Mouse (Mus musculus) cortical plate, adult 2 months (tissue): ENCODE results near the gene Epor. TPM values are rescaled to one million over a fixed set of nuclear protein-coding genes. Genes with fewer than 3 reads are reported as not detected.
A peak's percentile ranks its signal among the peaks of the same experiment; 100 is the strongest.

Experiments
- H3K27ac ChIP-seq: fragments of 200-500 bp; 2 replicates; pipeline ENCODE4 v1.5.1; 2012; ENCODE audit warnings: low read length, control low read depth, inconsistent platforms; ENCODE audit not compliant: insufficient read depth
- H3K4me1 ChIP-seq: fragments of 200-500 bp; 2 replicates; pipeline ENCODE4 v1.6.1; 2011; ENCODE audit warnings: low read length; ENCODE audit not compliant: control insufficient read depth, insufficient read depth
- H3K4me3 ChIP-seq: fragments of 200-500 bp; 2 replicates; pipeline ENCODE4 v1.5.1; 2011; ENCODE audit warnings: mild to moderate bottlenecking, low read length, control low read depth; ENCODE audit not compliant: insufficient read depth
- CTCF ChIP-seq: fragments of 200-500 bp; IDR thresholded peaks from 2 replicates; pipeline ENCODE4 v1.5.1; 2011; ENCODE audit warnings: mild to moderate bottlenecking, control low read depth, low read length; ENCODE audit not compliant: insufficient read depth; ENCODE audit errors: extremely low read depth
- POLR2A ChIP-seq: fragments of 200-500 bp; IDR thresholded peaks from 2 replicates; pipeline ENCODE4 v1.6.1; 2011; ENCODE audit warnings: mild to moderate bottlenecking, low read length, control low read depth; ENCODE audit not compliant: insufficient read depth; ENCODE audit errors: extremely low read depth
- polyA plus RNA-seq: library from polyadenylated mRNA; depleted of rRNA; stranded (reverse); fragments of >200 nt; gene quantifications from 2 replicates; pipeline ENCODE4 v1.2.3, GENCODE M21; 2012

Gene Epor
- polyA plus RNA-seq, 1 experiment: 15.3 TPM

DNA sequence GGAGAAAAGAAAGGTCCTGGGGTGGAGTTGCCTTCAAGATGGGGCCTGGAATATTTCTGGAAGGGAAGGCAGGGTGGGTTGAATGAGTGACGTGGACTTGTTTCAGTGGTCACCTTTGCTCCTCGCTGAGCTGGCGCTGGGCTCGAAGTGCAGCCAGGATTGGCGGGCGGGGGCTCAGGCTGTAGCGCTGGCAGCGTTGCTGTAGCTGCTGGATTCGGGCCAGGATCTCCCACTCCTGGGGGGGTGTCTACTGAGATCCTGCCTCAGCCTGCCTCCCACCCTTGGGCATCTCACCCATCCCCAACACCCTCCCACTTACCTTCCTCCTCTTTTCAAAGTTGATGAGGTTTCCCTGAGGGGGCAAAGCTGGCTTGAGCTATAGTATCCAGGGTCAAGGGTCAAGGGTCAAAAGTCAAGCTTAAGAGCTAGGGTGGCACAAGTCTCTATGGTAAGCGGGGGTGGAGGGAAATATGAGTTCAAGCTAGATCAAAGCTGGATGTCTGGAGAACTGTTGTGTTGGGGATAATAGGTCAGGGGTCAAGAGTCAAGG, 13.4 kb upstream of the Epor start:
- Histone ChIP-seq H3K4me1 (no peaks in the 10 kb centered on the region), H3K27ac (no peak overlapping the region), H3K4me3 (no peak overlapping the region)
- TF ChIP-seq POLR2A (no peak), CTCF (no peak)

DNA sequence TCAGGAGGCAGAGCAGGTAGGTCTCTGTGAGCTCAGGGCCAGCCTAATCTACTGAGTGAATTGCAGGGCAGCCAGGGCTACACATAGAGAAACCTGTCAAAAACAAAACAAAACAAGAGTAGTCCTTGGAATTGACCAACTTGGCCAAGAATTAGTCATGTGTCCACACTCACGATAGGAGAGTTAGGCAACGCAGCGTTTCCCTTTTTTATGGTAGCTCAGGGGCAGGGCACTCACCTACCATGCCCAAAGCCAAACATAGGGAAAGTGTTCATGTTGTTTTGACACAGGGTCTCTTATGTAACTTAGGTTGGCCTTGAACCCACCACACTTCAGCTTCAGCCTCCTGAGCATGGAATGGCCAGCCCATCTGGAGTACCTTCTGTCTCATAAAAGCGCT, 6.0 kb upstream of the Epor start:
- Histone ChIP-seq H3K4me1 (no peaks in the 10 kb centered on the region), H3K4me3 (no peak overlapping the region), H3K27ac (no peak overlapping the region)
- TF ChIP-seq CTCF: no peak
- TF ChIP-seq POLR2A: no peak

- no peaks in the 10 kb centered on the region for H3K4me1 ChIP-seq
- no peak overlapping the region for H3K27ac ChIP-seq
- no peak overlapping the region for H3K4me3 ChIP-seq
- TF ChIP-seq CTCF (no peak), POLR2A (no peak)
Observed at GRCm38 (mm10) chr9:21968883-21969282, 5.6 kb upstream of the Epor start.

GRCm38 (mm10) chr9:21962416-21963059, 768 bp downstream of the Epor start:
- TF ChIP-seq CTCF (no peak), POLR2A (no peak)
- H3K4me3 ChIP-seq: peak overlapping the region; percentile 23
- peak overlapping the region; percentile 51 for H3K27ac ChIP-seq
- no peaks in the 10 kb centered on the region for H3K4me1 ChIP-seq

DNA sequence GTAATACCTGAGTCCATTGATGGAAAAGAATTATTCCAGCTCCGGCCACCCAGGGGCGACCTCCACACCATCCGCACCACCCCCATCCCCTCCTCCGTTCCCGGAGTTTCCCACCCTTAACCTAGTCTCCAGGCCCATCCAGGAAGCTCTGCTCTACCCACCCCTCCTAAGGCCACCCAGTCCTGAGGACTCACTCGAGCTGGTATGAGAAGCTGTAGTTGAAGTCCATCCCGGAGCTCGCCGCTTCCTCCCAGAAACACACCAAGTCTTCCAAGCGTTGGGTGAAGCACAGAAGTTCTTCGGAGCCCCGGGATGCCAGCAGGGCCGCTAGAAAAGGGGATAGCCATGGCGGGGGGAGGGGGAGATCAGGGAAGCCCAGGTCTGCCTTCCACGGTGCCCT, 1.3 kb downstream of the Epor start:
- Histone ChIP-seq H3K27ac (no peak overlapping the region), H3K4me3 (peak overlapping the region; percentile 23), H3K4me1 (no peaks in the 10 kb centered on the region)
- TF ChIP-seq CTCF (no peak), POLR2A (no peak)

DNA sequence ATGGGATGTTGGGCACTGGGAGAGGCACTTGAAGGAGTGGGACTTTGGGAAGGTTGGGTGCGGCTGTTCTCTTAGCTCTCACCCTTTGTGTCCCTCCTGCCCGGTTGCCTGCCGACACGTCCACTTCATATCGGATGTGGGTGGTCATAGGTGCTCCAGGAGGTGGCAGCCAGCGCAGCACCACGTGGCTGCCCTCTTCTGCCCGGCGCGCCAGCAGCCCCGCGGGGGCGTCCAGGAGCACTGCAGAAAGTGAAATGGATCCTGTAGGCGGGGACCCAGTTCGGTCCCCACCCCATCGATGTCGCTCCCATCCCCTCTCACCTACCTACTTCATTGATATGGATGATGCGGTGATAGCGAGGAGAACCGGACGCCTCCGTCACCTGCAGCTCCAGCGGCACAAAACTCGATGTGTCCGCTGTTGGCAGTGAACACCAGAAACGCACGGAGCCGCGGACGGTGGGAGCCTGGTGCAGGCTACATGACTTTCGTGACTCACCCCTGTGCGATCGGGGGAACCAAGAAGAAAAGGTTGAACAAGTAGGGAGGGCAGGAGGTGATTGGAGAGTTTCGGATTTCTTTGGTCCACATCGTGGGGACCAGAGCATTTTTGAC, 1.8 kb downstream of the Epor start:
- no peak overlapping the region for H3K27ac ChIP-seq
- peak overlapping the region; percentile 23 for H3K4me3 ChIP-seq
- no peaks in the 10 kb centered on the region for H3K4me1 ChIP-seq
- TF ChIP-seq CTCF: no peak
- TF ChIP-seq POLR2A: no peak

GRCm38 (mm10) chr9:21960558-21961208, 2.6 kb downstream of the Epor start:
- Histone ChIP-seq H3K4me1 (no peaks in the 10 kb centered on the region), H3K27ac (no peak overlapping the region), H3K4me3 (no peak overlapping the region)
- TF ChIP-seq POLR2A: no peak
- TF ChIP-seq CTCF: no peak

DNA sequence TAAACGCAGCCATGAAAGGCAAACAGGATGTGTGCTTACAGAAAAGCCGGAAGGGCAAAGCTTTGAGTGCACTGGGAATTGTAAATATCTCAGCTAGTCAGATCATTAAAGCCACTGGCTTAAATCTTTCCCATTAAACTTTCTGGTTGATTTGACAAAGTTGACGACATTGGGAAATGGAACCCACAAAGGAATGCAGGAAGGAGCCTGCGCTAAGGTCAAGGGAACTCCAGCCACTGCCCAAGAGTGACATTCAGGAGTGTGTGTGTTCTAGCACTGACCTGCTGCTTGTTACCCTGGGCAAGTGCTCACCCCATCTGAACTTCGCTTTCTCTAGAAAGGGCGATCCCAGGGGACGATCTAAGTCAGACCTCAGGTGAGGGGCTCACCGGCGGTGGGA, 3.2 kb downstream of the Epor start:
- Histone ChIP-seq H3K27ac (no peak overlapping the region), H3K4me1 (no peaks in the 10 kb centered on the region), H3K4me3 (no peak overlapping the region)
- TF ChIP-seq CTCF: no peak

DNA sequence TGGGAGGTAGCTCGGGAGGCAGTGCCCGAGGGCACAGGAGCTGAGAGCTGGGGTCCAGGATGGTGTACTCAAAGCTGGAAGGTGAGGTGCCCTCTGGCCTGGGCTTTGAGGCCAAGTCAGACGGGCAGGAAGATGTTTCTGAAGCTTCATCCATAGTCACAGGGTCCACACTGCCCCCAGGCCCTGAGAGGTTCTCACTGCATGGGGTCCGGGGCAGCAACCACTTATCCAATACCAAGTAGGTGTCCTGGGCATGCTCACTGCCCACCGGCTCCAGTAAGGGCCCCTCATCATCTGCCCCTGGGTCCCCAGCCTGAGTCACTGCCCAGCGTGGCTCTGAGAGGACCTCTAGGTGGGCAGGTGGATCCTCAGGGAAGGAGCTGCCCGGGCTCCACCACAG, 4.1 kb downstream of the Epor start:
- Histone ChIP-seq H3K27ac (no peak overlapping the region), H3K4me3 (no peak overlapping the region), H3K4me1 (no peaks in the 10 kb centered on the region)
- TF ChIP-seq CTCF (no peak), POLR2A (no peak)

GRCm38 (mm10) chr9:21958372-21958771, 4.9 kb downstream of the Epor start:
- TF ChIP-seq POLR2A: no peak
- no peak for TF ChIP-seq CTCF
- peaks cover 2% of the 10 kb centered on the region; the same call in 1 of the 2 replicates for H3K4me1 ChIP-seq
- no peak overlapping the region for H3K4me3 ChIP-seq
- no peak overlapping the region for H3K27ac ChIP-seq
